Mouse (Mus musculus): ENCODE data around the gene Pcdh7. TPM values are rescaled to one million over a fixed set of nuclear protein-coding genes. Genes with fewer than 3 reads are reported as not detected.

The Pcdh7 gene
- polyA plus RNA-seq, 1 experiment from 2014 or later: 3.8 TPM

DNA sequence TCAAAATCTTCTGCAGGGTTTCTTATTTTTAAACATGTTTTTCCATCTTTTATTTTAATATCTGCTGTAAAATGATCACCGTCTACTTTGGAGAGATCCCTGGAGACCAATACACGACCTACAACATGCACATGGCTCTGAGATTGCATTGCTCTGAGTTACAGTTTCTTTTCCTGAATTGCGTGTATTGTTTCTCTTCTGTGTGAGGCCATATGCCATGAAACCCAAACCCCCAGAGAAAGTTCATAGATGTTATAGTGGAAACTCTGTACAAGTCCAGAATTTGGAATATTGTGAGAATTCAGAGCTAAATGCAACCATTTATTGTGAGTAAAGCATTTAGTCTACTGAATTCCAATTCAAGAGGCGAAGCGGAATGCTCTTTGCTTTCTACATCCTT, 203.4 kb downstream of the Pcdh7 start:
- Histone ChIP-seq H3K4me3 (ENCODE audit: low read length) (no peak overlapping the region), H3K27ac (ENCODE audit: low read length) (no peak overlapping the region), H3K36me3 (ENCODE audit: control insufficient read depth, insufficient read depth, low read length) (no peaks in the 10 kb centered on the region), H3K27me3 (replicated peaks; ENCODE audit: control insufficient read depth, insufficient read depth, low read length) (no peaks in the 10 kb centered on the region), H3K4me2 (ENCODE audit: low read depth, low read length) (no peak overlapping the region), H3K9ac (ENCODE audit: low read depth, low read length) (no peak overlapping the region), H3K9me3 (ENCODE audit: control insufficient read depth, low read length) (no peaks in the 10 kb centered on the region), H3K4me1 (ENCODE audit: control insufficient read depth, insufficient read depth, low read length) (no peaks in the 10 kb centered on the region)
- WGBS: 82% methylated on average over 5 of the region's 5 CpGs
- no peak for ATAC-seq

DNA sequence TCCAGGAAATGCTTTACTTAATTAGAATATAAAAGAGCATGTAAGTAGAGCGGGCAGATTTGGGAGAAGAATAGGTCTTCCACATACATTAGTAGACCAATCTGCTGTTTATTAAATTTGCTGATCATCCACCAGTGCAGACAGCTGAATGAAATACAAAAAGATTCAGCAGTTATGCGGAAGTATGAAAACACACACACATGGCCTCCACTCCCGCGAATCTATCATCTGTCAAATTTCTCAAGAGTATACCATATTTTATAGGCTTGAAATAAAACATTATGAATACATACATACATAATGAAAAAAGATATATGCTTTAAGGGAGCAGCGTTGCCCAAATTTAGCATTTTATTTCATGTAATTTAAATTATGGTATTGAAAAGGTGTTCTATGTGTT, 213.6 kb downstream of the Pcdh7 start:
- no peak for ATAC-seq
- WGBS: 88% methylated on average over 5 of the region's 5 CpGs
- Histone ChIP-seq H3K9ac (ENCODE audit: low read depth, low read length) (no peak overlapping the region), H3K9me3 (ENCODE audit: control insufficient read depth, low read length) (no peaks in the 10 kb centered on the region), H3K27me3 (replicated peaks; ENCODE audit: control insufficient read depth, insufficient read depth, low read length) (no peaks in the 10 kb centered on the region), H3K4me3 (ENCODE audit: low read length) (no peak overlapping the region), H3K4me2 (ENCODE audit: low read depth, low read length) (no peak overlapping the region), H3K36me3 (ENCODE audit: control insufficient read depth, insufficient read depth, low read length) (no peaks in the 10 kb centered on the region), H3K27ac (ENCODE audit: low read length) (no peak overlapping the region), H3K4me1 (ENCODE audit: control insufficient read depth, insufficient read depth, low read length) (no peaks in the 10 kb centered on the region)

DNA sequence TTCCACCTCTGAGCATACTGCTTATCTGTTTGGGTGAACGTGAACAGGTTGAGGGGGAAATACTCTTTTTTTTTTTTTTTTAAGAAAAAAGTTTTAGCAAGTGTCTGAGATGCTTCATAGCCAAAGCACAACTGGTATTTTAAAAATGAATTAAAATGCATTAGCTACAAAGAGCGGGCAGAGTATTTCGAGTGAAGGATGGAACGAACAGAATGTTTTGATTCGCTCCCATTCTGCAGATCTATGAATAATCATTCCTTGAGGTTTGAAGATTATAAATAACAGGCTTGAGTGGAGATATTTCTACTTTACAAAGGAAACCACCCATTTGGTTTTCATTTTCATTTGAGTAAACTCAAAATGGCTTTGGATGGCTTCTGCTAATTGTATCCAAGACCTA, 214.0 kb downstream of the Pcdh7 start:
- H3K4me2 ChIP-seq (ENCODE audit: low read depth, low read length): no peak overlapping the region
- H3K27ac ChIP-seq (ENCODE audit: low read length): no peak overlapping the region
- no peaks in the 10 kb centered on the region for H3K27me3 ChIP-seq (replicated peaks; ENCODE audit: control insufficient read depth, insufficient read depth, low read length)
- no peaks in the 10 kb centered on the region for H3K4me1 ChIP-seq (ENCODE audit: control insufficient read depth, insufficient read depth, low read length)
- no peak overlapping the region for H3K9ac ChIP-seq (ENCODE audit: low read depth, low read length)
- WGBS: 90% methylated on average over 5 of the region's 5 CpGs
- no peaks in the 10 kb centered on the region for H3K36me3 ChIP-seq (ENCODE audit: control insufficient read depth, insufficient read depth, low read length)
- ATAC-seq: no peak
- no peaks in the 10 kb centered on the region for H3K9me3 ChIP-seq (ENCODE audit: control insufficient read depth, low read length)
- no peak overlapping the region for H3K4me3 ChIP-seq (ENCODE audit: low read length)

DNA sequence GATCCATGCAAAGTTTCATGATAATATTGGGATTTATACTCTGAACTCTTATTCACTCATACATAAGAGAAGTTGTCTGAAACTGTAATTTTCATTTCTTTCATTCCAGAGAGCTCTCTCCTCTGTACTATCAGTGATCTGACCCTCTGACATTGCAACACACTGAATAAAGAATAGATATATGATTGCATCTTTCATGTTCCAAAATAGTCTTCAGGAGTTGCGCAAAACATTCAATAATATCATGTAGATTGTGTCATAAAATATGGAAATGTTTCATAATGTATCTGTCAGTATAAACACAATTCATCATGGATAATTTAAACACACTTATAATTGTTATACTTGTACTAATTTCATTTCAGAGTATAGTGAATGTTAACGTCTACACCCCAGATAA, 216.9 kb downstream of the Pcdh7 start:
- Histone ChIP-seq H3K9ac (ENCODE audit: low read depth, low read length) (no peak overlapping the region), H3K27ac (ENCODE audit: low read length) (no peak overlapping the region), H3K4me1 (ENCODE audit: control insufficient read depth, insufficient read depth, low read length) (no peaks in the 10 kb centered on the region), H3K27me3 (replicated peaks; ENCODE audit: control insufficient read depth, insufficient read depth, low read length) (no peaks in the 10 kb centered on the region), H3K4me2 (ENCODE audit: low read depth, low read length) (no peak overlapping the region), H3K9me3 (ENCODE audit: control insufficient read depth, low read length) (no peaks in the 10 kb centered on the region), H3K36me3 (ENCODE audit: control insufficient read depth, insufficient read depth, low read length) (no peaks in the 10 kb centered on the region), H3K4me3 (ENCODE audit: low read length) (no peak overlapping the region)
- no peak for ATAC-seq
- WGBS: 71% methylated on average over 2 of the region's 2 CpGs

DNA sequence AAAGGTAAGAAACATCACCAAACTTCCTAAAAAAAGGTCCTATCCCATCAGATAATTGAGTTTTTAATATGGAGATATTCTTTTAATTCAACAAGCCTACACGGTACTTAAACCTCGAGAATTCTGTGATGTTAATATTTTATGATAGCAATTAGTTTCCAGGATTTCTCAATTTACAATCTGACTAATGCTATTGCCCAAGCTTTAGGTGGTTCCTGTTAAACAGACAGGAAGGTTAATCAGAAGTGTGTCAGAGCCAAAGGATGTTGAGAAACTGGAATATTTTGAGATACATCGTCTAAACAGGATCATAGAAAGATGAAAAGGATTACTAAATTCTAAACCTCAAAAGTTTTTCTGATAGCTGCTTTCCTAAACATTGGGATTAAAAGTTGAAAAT, 222.7 kb downstream of the Pcdh7 start:
- Histone ChIP-seq H3K4me1 (ENCODE audit: control insufficient read depth, insufficient read depth, low read length) (no peaks in the 10 kb centered on the region), H3K9me3 (ENCODE audit: control insufficient read depth, low read length) (no peaks in the 10 kb centered on the region), H3K36me3 (ENCODE audit: control insufficient read depth, insufficient read depth, low read length) (no peaks in the 10 kb centered on the region), H3K4me2 (ENCODE audit: low read depth, low read length) (no peak overlapping the region), H3K27ac (ENCODE audit: low read length) (no peak overlapping the region), H3K27me3 (replicated peaks; ENCODE audit: control insufficient read depth, insufficient read depth, low read length) (no peaks in the 10 kb centered on the region), H3K9ac (ENCODE audit: low read depth, low read length) (no peak overlapping the region), H3K4me3 (ENCODE audit: low read length) (no peak overlapping the region)
- no peak for ATAC-seq
- 51% methylated on average over 3 of the region's 3 CpGs for WGBS

DNA sequence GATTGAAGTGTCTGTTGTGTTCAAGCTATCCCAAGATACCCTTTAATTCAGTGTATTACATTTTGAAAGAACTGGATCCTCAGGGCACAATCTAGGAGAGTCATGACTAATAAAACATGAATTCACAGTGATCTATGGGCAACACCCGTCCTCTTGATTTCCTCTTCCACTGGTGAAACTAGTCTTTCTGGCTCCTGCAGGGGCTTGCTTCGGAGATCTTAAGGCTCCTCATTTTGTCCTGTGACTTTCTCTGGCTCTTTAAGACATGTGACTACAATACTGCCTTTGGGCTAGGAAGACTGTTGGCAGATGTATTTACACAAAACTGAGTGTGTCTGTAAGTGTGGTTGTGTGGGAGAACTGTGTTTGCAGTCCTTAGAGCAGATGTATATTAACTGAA, 225.4 kb downstream of the Pcdh7 start:
- ATAC-seq: no peak
- no peak overlapping the region for H3K27ac ChIP-seq (ENCODE audit: low read length)
- H3K4me3 ChIP-seq (ENCODE audit: low read length): no peak overlapping the region
- WGBS: 68% methylated on average over 2 of the region's 2 CpGs
- no peaks in the 10 kb centered on the region for H3K9me3 ChIP-seq (ENCODE audit: control insufficient read depth, low read length)
- no peak overlapping the region for H3K4me2 ChIP-seq (ENCODE audit: low read depth, low read length)
- no peak overlapping the region for H3K9ac ChIP-seq (ENCODE audit: low read depth, low read length)
- H3K36me3 ChIP-seq (ENCODE audit: control insufficient read depth, insufficient read depth, low read length): no peaks in the 10 kb centered on the region
- H3K27me3 ChIP-seq (replicated peaks; ENCODE audit: control insufficient read depth, insufficient read depth, low read length): no peaks in the 10 kb centered on the region
- H3K4me1 ChIP-seq (ENCODE audit: control insufficient read depth, insufficient read depth, low read length): no peaks in the 10 kb centered on the region

DNA sequence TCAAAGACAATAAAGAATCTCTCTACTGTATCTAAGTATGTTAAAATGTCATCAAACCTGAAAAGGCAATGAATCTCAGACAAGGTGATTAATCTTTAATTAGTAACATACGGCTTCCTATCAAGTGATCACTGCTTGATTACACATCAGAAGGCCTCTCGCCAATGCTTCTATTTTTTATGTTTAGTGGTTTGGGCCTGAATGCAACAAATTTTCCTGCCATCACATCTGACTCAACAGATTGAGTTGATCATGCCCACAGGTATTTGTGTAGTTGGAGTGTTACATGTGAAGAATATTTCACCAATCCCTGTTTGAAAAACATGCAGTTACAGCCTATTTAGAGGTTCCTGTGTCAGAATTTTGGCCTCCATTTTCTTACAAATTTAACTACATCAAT, 225.8 kb downstream of the Pcdh7 start:
- no peaks in the 10 kb centered on the region for H3K9me3 ChIP-seq (ENCODE audit: control insufficient read depth, low read length)
- no peak overlapping the region for H3K9ac ChIP-seq (ENCODE audit: low read depth, low read length)
- no peak for ATAC-seq
- H3K36me3 ChIP-seq (ENCODE audit: control insufficient read depth, insufficient read depth, low read length): no peaks in the 10 kb centered on the region
- WGBS: 83% methylated on average over 2 of the region's 2 CpGs
- no peak overlapping the region for H3K4me3 ChIP-seq (ENCODE audit: low read length)
- H3K27ac ChIP-seq (ENCODE audit: low read length): no peak overlapping the region
- H3K27me3 ChIP-seq (replicated peaks; ENCODE audit: control insufficient read depth, insufficient read depth, low read length): no peaks in the 10 kb centered on the region
- no peak overlapping the region for H3K4me2 ChIP-seq (ENCODE audit: low read depth, low read length)
- no peaks in the 10 kb centered on the region for H3K4me1 ChIP-seq (ENCODE audit: control insufficient read depth, insufficient read depth, low read length)

DNA sequence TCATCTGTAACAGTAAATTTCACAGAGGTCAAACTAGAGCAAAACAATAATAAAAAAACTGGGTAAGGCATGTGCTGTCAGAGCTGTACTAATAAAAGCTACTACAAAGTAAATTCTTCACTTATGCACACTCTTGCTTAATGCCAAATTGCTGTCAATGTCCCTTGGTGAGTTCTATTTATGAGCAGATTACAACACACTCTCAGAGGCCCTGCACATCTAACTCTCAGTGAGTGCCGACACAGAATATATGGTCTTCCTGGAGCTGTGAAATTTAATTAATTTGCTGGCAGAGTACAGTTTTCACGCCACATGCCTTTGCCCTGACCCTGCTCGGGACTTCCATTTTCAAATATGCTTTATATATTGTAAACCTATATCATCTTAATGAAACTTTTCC, 227.7 kb downstream of the Pcdh7 start:
- no peak overlapping the region for H3K4me2 ChIP-seq (ENCODE audit: low read depth, low read length)
- no peaks in the 10 kb centered on the region for H3K27me3 ChIP-seq (replicated peaks; ENCODE audit: control insufficient read depth, insufficient read depth, low read length)
- 54% methylated on average over 3 of the region's 3 CpGs for WGBS
- H3K9ac ChIP-seq (ENCODE audit: low read depth, low read length): no peak overlapping the region
- H3K4me1 ChIP-seq (ENCODE audit: control insufficient read depth, insufficient read depth, low read length): no peaks in the 10 kb centered on the region
- no peaks in the 10 kb centered on the region for H3K36me3 ChIP-seq (ENCODE audit: control insufficient read depth, insufficient read depth, low read length)
- H3K9me3 ChIP-seq (ENCODE audit: control insufficient read depth, low read length): no peaks in the 10 kb centered on the region
- no peak overlapping the region for H3K4me3 ChIP-seq (ENCODE audit: low read length)
- peak; percentile 36; the same call in 1 of the 2 replicates for ATAC-seq
- no peak overlapping the region for H3K27ac ChIP-seq (ENCODE audit: low read length)

DNA sequence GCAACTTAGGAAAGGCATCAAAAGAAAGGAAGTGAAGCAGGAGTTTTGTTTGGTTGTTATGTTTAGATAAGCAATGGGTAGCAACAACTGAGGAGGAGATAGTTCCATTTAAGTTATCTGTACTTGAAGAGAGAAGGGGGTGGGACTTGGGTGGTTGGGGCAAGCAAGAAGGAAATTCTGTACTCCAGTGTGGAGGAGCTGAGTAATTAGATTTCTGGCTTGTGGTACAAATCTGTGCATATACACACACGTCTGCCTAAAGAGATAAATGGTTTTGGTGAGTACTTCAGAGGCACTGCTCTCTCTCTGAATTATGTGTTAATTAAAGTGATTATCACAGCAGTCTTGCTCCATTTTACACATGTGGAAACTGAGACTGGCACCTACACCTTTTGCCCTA, 241.6 kb downstream of the Pcdh7 start:
- ATAC-seq: no peak
- 62% methylated on average over 1 of the region's 1 CpGs for WGBS

DNA sequence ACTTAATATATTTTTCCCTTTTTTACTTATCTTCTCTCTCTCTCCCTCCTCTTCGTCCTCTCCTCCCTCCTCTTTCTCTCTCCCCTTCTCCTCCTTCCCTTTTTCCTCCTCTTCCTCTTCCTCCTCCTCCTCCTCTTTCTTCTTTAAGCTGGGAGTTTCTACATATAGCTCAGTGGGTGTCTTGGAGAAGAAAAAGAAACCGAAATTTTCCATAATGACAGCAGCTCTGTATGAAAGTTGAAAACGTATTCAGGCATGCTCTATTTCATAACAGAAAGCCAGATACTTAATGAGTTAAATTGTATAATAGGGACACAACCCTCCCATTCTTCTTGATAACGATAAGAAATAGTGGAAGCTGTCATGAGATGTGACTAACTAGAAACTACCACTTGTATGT, 246.0 kb downstream of the Pcdh7 start:
- 74% methylated on average over 4 of the region's 4 CpGs for WGBS
- no peak overlapping the region for H3K4me3 ChIP-seq (ENCODE audit: low read length)
- ATAC-seq: no peak

More for the DNA sequence above, 241.6 kb downstream of the Pcdh7 start:
- H3K4me2 ChIP-seq (ENCODE audit: low read depth, low read length): no peak overlapping the region
- H3K36me3 ChIP-seq (ENCODE audit: control insufficient read depth, insufficient read depth, low read length): no peaks in the 10 kb centered on the region
- no peaks in the 10 kb centered on the region for H3K9me3 ChIP-seq (ENCODE audit: control insufficient read depth, low read length)
- no peaks in the 10 kb centered on the region for H3K4me1 ChIP-seq (ENCODE audit: control insufficient read depth, insufficient read depth, low read length)
- H3K27ac ChIP-seq (ENCODE audit: low read length): no peak overlapping the region
- no peak overlapping the region for H3K9ac ChIP-seq (ENCODE audit: low read depth, low read length)
- no peak overlapping the region for H3K4me3 ChIP-seq (ENCODE audit: low read length)
- H3K27me3 ChIP-seq (replicated peaks; ENCODE audit: control insufficient read depth, insufficient read depth, low read length): no peaks in the 10 kb centered on the region

More for the DNA sequence above, 246.0 kb downstream of the Pcdh7 start:
- H3K27ac ChIP-seq (ENCODE audit: low read length): no peak overlapping the region
- H3K9me3 ChIP-seq (ENCODE audit: control insufficient read depth, low read length): no peaks in the 10 kb centered on the region
- no peaks in the 10 kb centered on the region for H3K4me1 ChIP-seq (ENCODE audit: control insufficient read depth, insufficient read depth, low read length)
- no peak overlapping the region for H3K9ac ChIP-seq (ENCODE audit: low read depth, low read length)
- no peak overlapping the region for H3K4me2 ChIP-seq (ENCODE audit: low read depth, low read length)
- H3K36me3 ChIP-seq (ENCODE audit: control insufficient read depth, insufficient read depth, low read length): no peaks in the 10 kb centered on the region
- H3K27me3 ChIP-seq (replicated peaks; ENCODE audit: control insufficient read depth, insufficient read depth, low read length): no peaks in the 10 kb centered on the region
